Mouse (Mus musculus): ENCODE results near the gene Bace2.

Gene Bace2

DNA sequence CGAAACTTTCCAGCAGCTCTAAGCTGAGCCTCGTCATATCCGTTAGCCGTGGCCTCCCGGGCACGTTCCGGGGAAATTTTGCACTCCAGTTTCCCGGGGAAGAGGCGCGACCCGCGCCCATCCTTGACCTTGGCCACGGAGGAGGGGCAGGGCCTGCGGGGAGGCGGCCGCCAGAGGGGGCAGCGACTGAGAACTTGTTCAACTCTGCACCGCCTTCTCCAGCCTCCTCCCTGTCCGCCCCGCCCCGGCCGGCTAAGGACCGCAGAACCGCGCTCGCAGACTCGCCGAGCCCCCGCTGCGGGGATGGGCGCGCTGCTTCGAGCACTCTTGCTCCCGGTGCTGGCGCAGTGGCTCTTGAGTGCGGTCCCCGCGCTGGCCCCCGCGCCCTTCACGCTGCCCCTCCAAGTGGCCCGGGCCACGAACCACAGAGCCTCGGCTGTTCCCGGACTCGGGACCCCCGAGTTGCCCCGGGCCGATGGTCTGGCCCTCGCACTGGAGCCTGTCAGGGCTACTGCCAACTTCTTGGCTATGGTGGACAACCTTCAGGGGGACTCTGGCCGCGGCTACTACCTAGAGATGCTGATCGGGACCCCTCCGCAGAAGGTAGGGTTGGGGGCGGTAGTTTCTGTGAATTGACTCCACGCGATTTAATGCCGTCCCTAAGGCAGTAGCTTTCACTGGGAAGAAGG lies at the start of gene Bace2:
Gene Bace2, plus strand, starts transcription at position 244 of the 689 bp plus-strand sequence.
- no peak for DNase-seq

DNA sequence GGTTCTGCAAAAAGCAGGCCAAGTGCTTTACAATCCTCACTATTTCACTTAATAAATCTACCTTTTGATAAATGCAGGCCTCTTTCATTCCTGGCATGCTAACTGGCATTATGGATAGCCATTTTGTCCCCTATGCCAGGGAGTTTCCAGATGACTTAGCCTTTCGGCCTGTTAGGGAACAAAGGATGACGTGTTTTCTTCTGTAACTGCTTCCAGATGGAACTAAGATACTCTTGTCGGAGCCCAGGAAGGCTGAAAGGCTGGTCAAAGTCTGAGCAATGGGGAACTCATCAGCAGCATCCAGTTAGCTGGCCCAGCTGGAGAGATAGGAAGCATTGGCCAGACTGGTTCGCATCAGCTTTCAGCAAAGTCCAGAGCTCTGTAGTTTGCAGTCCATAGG lies 48.9 kb upstream of the Bace2 start:
- no peak for DNase-seq

DNA sequence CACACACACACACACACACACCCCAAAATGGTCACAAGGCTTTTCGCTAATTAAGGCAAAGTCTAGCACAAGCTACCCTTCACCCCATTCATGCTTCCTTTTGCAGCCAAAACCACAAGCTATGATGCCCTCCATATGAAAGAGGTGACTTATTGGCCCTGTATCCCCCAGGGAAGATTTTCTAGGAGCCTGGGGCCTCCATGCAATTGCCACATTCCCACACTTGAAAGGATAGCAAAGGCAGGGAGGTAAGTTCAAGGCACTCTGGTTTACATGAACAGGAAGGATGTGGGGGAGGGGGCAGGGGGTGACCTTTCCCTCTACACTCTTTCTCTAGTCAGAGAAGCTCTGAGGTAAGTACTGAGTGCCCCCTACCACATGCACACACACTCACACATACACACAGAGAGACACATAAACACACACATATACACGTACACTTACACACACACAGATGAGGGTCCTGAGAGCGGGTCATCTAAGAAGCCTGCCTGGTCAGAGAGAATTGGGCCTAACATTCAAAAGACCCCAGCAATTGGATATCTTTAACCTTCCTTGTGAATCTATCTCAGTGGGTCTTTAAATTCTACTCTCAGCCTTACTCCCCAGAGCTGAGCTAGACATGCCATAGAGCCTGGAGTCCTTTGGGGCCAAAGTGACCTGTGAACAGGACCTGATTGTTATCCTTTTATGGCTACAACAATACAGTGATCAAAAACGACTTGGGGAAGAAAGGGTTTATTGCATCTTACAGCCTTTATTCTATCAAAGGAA lies 46.6 kb upstream of the Bace2 start:
- no peak for DNase-seq

DNA sequence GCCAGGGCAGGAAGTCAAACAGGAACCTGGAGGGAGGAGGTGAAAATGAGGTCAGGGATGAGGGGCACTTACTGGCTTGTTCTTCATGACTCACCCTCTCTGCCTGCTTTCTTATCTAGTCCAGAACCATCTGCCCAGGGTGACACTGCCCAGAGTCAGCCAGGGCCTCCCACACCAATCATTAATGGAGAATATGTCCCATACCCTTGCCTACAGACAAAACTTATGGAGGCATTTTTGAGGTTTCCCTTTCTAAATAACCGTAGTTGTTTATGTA lies 46.0 kb upstream of the Bace2 start:
- no peak for DNase-seq

DNA sequence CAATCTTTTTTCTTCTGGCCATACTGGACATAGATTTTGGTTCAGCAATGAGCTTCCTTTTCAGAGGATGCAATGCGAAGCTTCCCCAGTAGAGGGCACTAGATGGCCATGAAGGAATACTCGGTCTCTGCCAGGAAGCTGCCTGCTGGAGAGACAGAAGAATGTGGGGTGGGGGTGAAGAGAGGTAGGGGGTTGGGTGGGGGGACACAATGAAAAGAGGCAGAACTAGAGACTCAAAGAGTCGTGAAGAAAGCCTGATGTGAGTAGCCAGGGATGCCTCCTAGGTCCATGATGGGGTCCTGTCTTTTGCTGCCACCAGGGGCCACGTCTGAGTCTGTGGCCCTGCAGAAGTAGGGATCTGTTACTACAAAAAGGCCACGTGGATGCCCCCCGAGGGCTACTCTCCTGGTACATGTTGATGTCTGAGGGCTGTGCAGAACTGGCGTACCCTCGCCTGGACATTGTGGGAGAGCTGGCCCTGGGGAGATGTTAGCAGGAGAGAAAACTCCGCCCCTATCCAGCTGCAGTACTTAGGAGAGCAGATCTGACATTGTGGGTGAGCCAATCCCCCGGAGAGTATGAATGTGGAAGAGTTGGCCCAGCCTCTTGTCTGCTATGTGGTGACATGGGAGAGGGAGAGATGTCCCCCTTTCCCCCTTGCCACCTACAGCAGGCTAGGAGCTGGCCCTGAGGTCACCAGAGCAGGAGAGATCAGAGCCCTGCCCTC lies 43.4 kb upstream of the Bace2 start:
- DNase-seq, result peak; percentile 60 to 61

DNA sequence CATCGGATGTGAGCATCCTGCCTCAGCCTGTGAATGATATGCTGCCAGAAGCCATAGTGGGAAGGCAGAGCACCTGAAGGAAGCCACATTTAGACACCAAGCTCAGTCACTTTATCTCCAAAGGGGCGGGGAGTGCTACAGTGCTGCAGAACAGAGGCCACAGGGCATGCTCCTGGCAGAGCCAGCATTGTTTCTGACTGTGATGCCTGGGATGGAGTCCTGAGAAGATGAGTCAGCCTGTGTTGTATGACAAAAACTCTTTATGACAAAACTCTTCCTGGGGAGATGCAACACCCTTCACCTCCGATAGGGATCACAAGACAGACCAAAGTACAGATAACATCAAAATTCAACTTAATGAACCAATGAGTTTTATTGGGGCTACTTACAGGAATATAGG lies 35.0 kb upstream of the Bace2 start:
- DNase-seq, result no peak

DNA sequence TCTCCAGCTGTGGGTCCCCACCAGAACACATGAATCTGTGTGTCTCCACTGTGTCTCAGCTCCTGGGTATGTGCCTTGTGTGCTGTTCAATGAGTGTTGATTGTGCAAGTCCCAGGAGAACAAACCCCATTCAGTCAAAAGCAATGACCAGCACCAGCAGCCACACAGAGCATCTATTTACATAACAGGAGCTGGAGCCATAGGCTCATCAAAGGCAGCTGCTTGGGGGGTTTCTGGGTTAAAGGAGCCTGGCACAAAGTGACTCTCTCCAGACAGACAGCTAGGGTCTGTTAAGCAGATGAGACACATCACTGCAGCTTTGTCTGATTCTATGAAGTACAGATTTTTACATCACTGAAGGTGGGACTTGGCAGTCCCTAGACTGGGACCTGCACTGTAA lies 33.9 kb upstream of the Bace2 start:
- no peak for DNase-seq

DNA sequence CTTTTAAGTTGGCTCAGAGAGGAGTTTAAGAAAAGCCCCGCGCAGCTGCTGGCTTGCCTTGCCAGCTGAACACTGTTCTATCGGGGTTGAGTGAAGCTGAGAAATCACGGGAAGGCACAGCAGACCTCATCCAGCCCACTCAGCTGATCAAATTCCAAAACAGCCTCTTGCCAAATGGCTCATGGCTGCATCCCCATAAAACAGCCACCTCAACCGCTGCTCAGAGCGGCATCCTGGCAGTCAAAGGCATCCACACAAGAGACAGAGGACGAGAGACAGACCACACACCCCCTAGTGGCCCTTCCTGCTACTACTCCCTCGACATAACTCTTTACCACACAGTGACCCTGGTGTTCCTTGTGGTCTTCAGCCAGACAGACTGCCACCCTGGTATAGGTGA lies 30.6 kb upstream of the Bace2 start:
- DNase-seq, result no peak

DNA sequence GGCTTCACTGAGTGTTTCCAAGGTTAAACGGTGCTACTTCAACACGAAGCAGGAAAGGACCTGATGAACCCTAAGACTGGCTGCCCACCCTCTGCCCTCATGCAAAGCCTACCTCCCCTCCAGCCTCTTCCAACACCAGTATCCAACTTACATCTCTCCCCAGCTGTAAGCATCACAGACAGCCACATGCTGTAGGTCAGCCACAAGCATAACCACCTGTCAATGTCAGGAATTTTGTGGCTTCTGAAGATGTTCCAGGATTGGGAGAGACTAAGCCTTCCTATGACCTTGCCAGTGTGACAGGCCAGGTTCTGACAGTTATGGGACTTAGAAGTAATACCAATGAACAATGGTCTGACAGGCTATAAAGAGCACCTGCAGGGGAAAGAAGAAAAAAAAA lies 27.9 kb upstream of the Bace2 start:
- no peak for DNase-seq

DNA sequence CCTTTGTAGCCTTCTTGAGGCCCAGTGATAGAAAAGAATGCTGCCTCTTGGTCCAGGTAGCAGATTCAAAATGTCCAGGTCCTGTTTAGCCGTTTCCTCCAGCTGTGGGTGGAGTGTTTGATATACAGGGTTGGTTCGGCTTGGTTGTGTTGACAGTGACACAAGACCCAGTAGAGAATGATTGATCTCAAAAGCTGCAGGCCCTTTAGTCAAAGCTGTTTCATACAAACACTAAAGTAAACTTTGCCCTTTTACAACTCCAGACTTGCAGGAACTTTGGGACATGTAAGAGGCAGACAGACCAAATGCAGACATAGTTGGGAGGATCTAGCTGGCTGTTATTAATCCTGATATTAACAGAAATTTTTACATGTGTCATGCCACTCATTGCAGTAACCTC lies 3.5 kb upstream of the Bace2 start:
- DNase-seq, result no peak

DNA sequence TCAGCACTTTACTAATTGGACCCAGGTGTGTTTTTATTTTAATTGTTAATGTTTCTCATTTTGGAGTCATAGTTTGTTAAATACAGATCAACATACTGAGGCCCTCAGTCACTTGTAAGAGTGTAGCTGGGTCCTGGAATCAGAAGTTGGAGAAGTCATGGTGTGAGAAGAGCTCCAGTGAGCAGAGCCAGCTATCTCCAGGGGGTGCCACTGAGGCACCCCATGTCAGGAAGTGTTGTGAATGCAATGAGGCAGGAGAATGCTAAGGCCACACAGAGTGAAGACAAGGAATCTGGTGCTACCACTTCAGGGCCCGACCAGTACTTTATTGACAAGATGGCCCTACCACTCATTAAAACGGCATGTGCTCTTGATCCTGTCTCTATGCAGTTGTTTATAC lies 1.9 kb upstream of the Bace2 start:
- DNase-seq, result no peak

DNA sequence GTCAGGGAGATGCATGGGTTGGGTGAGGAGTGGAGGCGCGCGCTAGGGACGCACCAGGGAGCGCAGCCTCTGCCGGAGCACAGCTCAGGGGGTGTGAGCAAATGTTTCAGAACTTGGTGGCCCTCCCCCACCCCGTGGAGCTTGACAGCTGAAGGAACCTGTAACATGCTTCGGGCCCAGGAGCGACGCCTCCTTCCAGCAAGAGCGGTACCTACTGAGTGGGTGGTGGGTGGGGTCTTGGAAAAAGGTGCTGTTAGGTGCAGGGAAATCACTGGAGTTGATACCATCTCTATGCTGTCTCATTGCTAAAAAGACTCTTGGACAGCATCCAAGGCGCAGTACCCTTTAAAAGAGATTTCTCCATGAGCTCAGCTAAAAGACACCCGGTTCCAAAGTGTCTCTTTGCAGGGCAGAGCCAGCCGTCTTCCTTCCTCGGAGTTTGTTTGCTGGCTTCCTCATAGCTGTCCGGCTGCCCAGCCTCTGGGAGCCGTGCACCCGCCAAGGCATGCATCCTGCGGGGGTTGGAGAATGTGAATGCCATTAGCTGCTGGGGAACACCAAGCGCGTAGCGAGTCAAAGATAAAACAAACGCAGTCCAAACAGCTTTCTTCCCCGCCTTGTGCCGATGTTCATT lies 763 bp downstream of the Bace2 start:
- DNase-seq, result no peak

DNA sequence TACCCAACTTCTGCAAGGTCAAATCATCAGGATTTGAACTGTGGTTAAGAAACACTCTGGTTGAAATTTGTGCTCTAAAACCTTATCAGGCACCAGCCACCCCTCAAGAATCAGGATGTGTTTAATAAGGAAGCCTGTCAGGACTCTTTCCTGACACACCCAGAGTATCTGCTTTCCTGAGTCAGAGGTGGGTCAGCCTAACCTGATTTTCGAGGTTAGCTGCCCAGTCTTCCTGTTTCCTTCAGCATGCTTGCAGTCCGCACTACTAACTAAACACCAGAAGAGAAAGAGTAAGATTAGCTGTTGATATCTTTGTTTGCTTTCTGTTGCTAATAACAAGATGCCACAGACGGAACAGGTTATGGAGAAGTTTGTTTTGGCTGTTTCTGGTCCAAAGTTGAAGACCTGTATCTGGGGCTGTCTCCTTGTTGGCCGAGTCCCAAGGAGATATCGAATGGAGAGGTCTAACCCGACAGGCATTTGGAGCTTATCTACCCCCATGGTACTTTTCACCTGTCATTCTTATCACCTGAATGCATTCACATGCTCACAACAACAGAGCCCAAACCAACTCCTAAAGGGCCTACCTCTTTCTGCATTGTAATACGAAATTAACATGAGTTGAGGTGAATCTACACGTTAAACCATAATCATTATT lies 5.8 kb downstream of the Bace2 start:
- DNase-seq, result no peak

DNA sequence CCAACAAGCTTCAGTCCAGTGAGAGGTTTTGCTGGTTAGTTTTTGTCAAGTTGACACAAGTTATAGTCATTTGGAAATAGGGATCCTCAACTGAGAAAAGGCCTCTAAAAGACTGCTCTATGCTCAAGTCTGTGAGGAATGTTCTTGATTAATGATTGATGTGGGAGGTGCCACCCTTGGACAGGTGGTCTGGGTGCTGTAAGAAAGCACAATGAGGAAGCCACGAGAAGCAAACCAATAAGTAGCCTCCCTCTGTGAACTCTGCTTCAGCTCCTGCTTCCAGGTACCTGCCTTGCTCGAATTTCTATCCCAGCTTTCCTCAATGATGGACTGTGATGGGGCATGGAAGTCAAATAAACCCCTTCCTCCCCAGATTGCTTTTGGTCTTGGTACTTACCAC lies 9.6 kb downstream of the Bace2 start:
- no peak for DNase-seq

DNA sequence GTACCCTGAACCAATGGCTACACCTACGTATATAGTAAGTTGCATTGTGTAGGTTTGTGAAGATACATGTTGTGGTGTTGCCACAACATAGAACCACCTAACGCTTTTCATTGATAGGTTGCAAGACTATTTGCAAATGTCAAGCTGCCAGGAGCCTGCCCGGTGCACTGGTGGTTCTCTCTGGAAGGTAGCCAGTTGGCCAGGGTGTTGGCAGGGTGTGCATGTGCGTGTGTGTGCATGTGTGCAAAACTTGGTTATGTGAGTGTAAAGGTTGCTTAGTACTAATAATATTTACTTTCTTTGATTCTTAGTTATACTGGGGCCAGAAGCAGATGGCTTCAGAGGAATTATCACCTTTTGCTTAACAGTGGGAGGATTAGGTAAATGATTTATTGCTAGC lies 13.7 kb downstream of the Bace2 start:
- DNase-seq, result no peak

DNA sequence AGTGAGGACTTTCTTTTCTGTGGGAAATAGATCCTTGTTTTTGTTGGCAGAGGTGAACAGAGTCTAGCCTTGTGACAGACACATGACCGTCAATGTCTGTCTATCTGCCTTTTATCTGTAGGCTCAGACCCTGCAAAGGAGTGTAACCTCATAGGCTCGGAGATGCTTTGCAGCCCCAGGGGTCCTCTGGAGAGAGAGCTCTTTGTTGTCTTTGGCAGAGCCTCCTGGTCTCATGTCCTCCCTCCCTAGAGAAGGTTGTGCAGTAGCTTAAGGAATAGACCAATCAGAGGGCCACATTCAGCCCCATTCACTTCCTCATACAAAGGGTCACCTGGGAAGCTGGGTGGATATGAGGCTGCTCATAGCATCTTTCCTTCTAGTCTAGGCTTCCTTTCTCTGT lies 31.4 kb downstream of the Bace2 start:
- no peak for DNase-seq

DNA sequence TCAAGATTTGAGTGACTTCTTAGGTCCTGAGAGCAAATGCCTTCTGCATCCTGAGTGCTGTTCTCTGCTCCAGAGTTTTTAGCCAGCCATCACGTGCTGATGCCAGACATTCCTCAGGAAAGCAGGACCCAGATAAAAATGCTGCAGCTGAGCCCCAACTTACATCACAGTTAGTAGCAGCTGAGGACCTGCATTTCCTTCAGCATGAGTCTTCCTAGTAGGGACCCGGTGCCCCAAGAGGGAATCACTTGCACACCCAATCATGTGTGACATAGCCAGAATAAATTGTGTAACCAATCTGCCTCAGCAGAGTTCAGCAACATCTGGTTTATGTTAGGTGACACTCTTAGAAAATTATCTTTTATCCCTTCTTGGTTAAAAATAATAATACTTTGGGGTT lies 34.7 kb downstream of the Bace2 start:
- no peak for DNase-seq

DNA sequence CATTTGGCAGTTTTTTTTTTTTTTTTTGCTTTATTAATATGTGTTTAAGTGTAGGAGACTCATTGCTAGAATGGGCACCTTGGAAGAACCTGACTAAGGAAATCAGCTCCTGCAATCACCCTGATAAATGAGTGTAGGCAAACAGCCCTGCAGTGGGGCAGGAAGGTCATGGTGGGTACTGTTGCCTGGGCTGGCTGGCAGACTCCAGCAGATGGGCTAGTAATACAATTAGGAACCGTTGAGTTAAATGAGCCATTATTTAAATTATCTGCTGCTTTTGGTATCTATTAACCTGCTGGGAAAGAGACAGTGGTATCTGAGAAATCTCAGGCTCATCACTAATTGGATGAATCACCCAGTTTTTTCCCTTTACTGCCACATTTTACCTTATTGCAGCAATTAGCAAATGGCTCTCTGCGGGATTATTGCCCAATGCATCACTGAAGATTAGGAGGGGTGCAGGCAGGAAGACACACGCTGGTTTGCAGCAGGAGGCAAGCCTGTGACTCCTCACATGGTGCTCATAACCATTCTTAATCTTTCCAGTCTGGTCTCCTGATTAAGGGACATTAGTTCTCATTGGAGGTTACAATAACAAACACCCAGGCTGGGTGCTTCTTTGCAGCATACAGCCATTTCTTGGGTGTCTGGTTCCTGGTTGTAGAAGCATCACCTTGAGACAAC lies 35.3 kb downstream of the Bace2 start:
- DNase-seq, result no peak

DNA sequence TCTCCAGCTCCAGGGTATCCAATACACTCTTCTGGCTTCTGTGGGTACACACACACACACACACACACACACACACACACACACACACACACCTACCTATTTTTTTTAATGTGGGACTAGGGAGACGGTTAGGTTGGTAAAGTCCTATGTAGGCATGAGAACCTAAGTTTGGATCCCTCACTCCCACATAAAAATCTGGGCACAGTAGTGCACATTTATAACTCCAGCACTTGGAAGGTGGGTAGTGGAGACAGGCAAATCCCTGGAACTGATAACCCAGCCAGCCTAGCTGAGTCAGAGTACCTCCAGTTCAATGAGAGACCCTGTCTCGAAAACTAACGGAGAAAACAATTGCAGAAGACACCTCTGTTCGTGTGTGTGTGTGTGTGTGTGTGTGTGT lies 39.9 kb downstream of the Bace2 start:
- no peak for DNase-seq

DNA sequence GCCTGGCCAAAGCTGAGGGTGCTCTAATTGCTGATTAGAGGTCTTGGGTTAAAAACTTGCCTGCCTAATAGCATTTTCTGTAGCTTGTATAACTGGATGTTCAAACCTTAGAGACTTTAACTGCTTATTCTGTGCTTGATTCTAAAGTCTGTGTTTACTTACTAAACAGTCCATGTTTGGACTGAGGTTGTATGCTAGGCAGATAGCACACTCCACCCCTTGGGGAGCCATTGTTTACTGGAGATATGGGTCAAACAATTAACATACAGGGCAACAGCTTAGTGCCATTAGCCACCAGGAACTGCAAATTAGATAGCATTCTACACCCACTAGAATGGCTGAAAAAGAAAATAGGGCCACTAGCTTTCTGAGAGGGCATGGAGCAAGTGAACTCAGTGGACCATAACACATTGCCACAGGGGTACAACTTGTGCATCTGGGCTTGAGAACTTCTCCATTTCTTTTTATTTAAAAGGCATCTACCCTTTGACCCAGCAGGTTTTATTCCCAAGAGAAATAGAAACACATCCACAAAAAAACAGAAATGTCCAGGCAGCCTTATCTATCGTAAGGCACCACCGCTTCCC lies 41.5 kb downstream of the Bace2 start:
- no peak for DNase-seq

DNA sequence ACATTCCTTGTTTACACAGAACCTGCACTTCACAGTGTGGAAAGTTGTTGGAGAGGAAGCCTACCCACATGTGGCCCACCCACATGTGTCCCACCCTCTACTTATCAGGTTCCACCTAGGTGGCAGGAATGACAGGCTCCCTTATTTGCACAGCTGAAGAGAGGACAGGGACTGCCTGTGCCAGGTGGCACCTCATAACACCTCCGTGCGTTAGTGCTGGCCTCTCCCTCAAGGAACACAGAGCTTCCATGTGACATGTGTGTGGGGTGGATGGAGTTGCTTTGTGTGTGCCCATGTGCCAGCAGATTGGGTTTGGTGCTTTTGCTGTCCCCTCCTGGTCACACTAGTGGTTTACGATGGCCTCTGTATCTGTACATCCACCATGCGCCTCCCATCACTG lies 43.4 kb downstream of the Bace2 start:
- DNase-seq, result no peak

DNA sequence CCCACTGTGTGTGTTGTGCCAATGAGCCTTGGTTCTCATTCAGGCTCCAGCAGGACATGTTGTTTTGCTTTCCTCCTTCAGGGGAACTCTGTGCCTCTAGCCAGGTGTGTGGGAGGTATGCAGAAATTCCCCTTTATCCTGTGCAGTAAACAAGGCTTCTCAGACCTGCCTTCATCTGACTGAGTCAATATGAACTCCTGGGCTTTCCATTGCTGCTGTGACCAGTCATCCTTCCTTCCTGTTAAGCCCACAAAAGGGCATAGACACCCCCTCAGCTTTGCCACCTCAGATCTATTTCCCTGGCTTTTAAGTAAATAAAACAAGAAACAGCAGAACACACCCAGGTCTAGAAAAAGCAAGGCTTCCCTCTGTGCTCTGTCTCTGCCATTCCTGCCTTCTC lies 45.2 kb downstream of the Bace2 start:
- no peak for DNase-seq

All from B cell, adult 2 months (primary cell).